Mouse (Mus musculus) liver, adult 2 months (tissue): ENCODE data around the gene Tfap4. TPM values are rescaled to one million over a fixed set of nuclear protein-coding genes. Genes with fewer than 3 reads are reported as not detected.

ENCODE experiments used
- DNase-seq: peaks from one replicate; pipeline ENCODE4 v3.0.0-alpha.2; 2011; ENCODE audit warnings: low read depth, low spot score; ENCODE audit errors: extremely low read depth
- H3K27ac ChIP-seq: fragments of 200-500 bp; replicated peaks from 2 replicates; pipeline ENCODE4 v1.5.1; 2012; ENCODE audit warnings: low read depth, mild to moderate bottlenecking, control low read depth, inconsistent platforms, low read length; ENCODE audit not compliant: insufficient read depth
- H3K27me3 ChIP-seq: fragments of 200-500 bp; 2 replicates; pipeline ENCODE4 v1.6.1; 2012; ENCODE audit warnings: mild to moderate bottlenecking, moderate library complexity, low read length, inconsistent platforms; ENCODE audit not compliant: control insufficient read depth, insufficient read depth
- H3K36me3 ChIP-seq: fragments of 200-500 bp; 2 replicates; pipeline ENCODE4 v1.6.1; 2012; ENCODE audit warnings: low read length, inconsistent platforms; ENCODE audit not compliant: control insufficient read depth, insufficient read depth
- H3K4me1 ChIP-seq: fragments of 200-500 bp; 2 replicates; pipeline ENCODE4 v1.6.1; 2011; ENCODE audit warnings: low read length; ENCODE audit not compliant: control insufficient read depth, insufficient read depth
- H3K4me3 ChIP-seq: fragments of 200-500 bp; 2 replicates; pipeline ENCODE4 v1.5.1; 2011; ENCODE audit warnings: low read depth, mild to moderate bottlenecking, control low read depth, low read length, moderate library complexity; ENCODE audit not compliant: insufficient read depth
- H3K79me2 ChIP-seq: fragments of 200-500 bp; 2 replicates; pipeline ENCODE4 v1.6.1; 2012; ENCODE audit warnings: inconsistent platforms, mild to moderate bottlenecking, low read length, moderate library complexity; ENCODE audit not compliant: control insufficient read depth, insufficient read depth
- H3K9ac ChIP-seq: fragments of 200-500 bp; 2 replicates; pipeline ENCODE4 v1.6.1; 2012; ENCODE audit warnings: low read depth, mild to moderate bottlenecking, control low read depth, inconsistent platforms, low read length
- CTCF ChIP-seq: fragments of 200-500 bp; IDR thresholded peaks from 2 replicates; pipeline ENCODE4 v1.5.1; 2011; ENCODE audit warnings: low read depth, low read length, control low read depth
- POLR2A ChIP-seq: fragments of 200-500 bp; IDR thresholded peaks from 2 replicates; pipeline ENCODE4 v1.6.1; 2011; ENCODE audit warnings: low read length, control low read depth; ENCODE audit not compliant: insufficient read depth; ENCODE audit errors: extremely low read depth
- WGBS: fragments of 180-500 bp; shearing (Covaris S2); methylation state at CpG from one replicate; pipeline ENCODE4 v1.1.7; 2018; 5-methylcytosine and 5-hydroxymethylcytosine counted together
- polyA plus RNA-seq: library from polyadenylated mRNA; depleted of rRNA; stranded (reverse); fragments of >200 nt; gene quantifications from 2 replicates; pipeline ENCODE4 v1.2.3, GENCODE M21; 2012; rRNA removed
- total RNA-seq: library from RNA; depleted of rRNA; stranded (reverse); fragments of >200 nt; gene quantifications from 2 replicates; pipeline ENCODE4 v1.2.3, GENCODE M21; 2014; rRNA removed

The Tfap4 gene
- total and polyA plus RNA-seq, 2 experiments: 2.5 to 3.2 TPM

- Histone ChIP-seq H3K36me3 (no peaks in the 10 kb centered on the region), H3K9ac (no peak overlapping the region), H3K4me3 (no peak overlapping the region), H3K79me2 (no peaks in the 10 kb centered on the region), H3K27ac (no peak overlapping the region), H3K27me3 (no peaks in the 10 kb centered on the region), H3K4me1 (no peaks in the 10 kb centered on the region)
- TF ChIP-seq CTCF (no peak), POLR2A (no peak)
- no peak for DNase-seq
- WGBS: 77% methylated on average over 8 of the region's 8 CpGs
Observed at GRCm38 (mm10) chr16:4500598-4501385, 58.9 kb downstream of the Tfap4 start.

GRCm38 (mm10) chr16:4497762-4498607, 61.7 kb downstream of the Tfap4 start:
- H3K4me3 ChIP-seq: no peak overlapping the region
- TF ChIP-seq CTCF (no peak), POLR2A (no peak)
- peaks cover 1% of the 10 kb centered on the region for H3K4me1 ChIP-seq
- H3K79me2 ChIP-seq: no peaks in the 10 kb centered on the region
- H3K36me3 ChIP-seq: no peaks in the 10 kb centered on the region
- WGBS: 80% methylated on average over 8 of the region's 8 CpGs
- H3K27me3 ChIP-seq: no peaks in the 10 kb centered on the region
- no peak overlapping the region for H3K9ac ChIP-seq
- no peak overlapping the region for H3K27ac ChIP-seq
- DNase-seq: no peak

- no peak overlapping the region for H3K4me3 ChIP-seq
- 90% methylated on average over 3 of the region's 3 CpGs for WGBS
- no peaks in the 10 kb centered on the region for H3K36me3 ChIP-seq
- no peak for TF ChIP-seq POLR2A
- no peak for TF ChIP-seq CTCF
- no peaks in the 10 kb centered on the region for H3K79me2 ChIP-seq
- no peak for DNase-seq
- H3K27me3 ChIP-seq: no peaks in the 10 kb centered on the region
- H3K4me1 ChIP-seq: peaks cover 2% of the 10 kb centered on the region
- no peak overlapping the region for H3K27ac ChIP-seq
- H3K9ac ChIP-seq: no peak overlapping the region
Observed at GRCm38 (mm10) chr16:4496470-4496869, 63.2 kb downstream of the Tfap4 start.

GRCm38 (mm10) chr16:4495861-4496260, 63.8 kb downstream of the Tfap4 start:
- Histone ChIP-seq H3K79me2 (no peaks in the 10 kb centered on the region), H3K4me3 (no peak overlapping the region), H3K9ac (no peak overlapping the region), H3K27ac (no peak overlapping the region), H3K27me3 (no peaks in the 10 kb centered on the region), H3K36me3 (no peaks in the 10 kb centered on the region), H3K4me1 (peaks cover 2% of the 10 kb centered on the region)
- WGBS: 86% methylated on average over 5 of the region's 5 CpGs
- TF ChIP-seq POLR2A (no peak), CTCF (no peak)
- DNase-seq: no peak

Other genes with a start within 250 kb of the Tfap4 start
- 23.0 and 24.5 TPM in 2 replicates for gene Adcy9, start 139.4 kb downstream of the Tfap4 start, total RNA-seq
- 10.0 and 15.0 TPM in 2 replicates for gene Adcy9, start 139.4 kb downstream of the Tfap4 start, polyA plus RNA-seq
- 2.1 and 2.7 TPM in 2 replicates for gene Srl, start 18.0 kb downstream of the Tfap4 start, total RNA-seq
- 0.50 and 0.66 TPM in 2 replicates for gene Srl, start 18.0 kb downstream of the Tfap4 start, polyA plus RNA-seq
- 0.47 and 0.55 TPM in 2 replicates for gene Glis2, start 34.9 kb upstream of the Tfap4 start, total RNA-seq
- gene Glis2, start 34.9 kb upstream of the Tfap4 start, polyA plus RNA-seq: 1.7 and 2.5 TPM in 2 replicates
- gene Pam16, start 65.1 kb upstream of the Tfap4 start, total RNA-seq: 36.8 and 41.7 TPM in 2 replicates
- gene Pam16, start 65.1 kb upstream of the Tfap4 start, polyA plus RNA-seq: 10.8 and 13.5 TPM in 2 replicates
- 4.0 and 5.1 TPM in 2 replicates for gene Vasn, start 80.1 kb upstream of the Tfap4 start, total RNA-seq
- gene Vasn, start 80.1 kb upstream of the Tfap4 start, polyA plus RNA-seq: 12.6 and 18.0 TPM in 2 replicates
- gene Dnaja3, start 80.1 kb upstream of the Tfap4 start, total RNA-seq: 76.3 and 81.0 TPM in 2 replicates
- 37.7 and 43.1 TPM in 2 replicates for gene Dnaja3, start 80.1 kb upstream of the Tfap4 start, polyA plus RNA-seq
- gene Coro7, start 119.9 kb upstream of the Tfap4 start, total RNA-seq: 6.1 and 8.5 TPM in 2 replicates
- gene Coro7, start 119.9 kb upstream of the Tfap4 start, polyA plus RNA-seq: 17.3 and 22.7 TPM in 2 replicates
- gene Nmral1, start 159.5 kb upstream of the Tfap4 start, total RNA-seq: 10.0 and 11.2 TPM in 2 replicates
- gene Nmral1, start 159.5 kb upstream of the Tfap4 start, polyA plus RNA-seq: 4.8 and 7.8 TPM in 2 replicates
- gene Hmox2, start 166.5 kb upstream of the Tfap4 start, total RNA-seq: 40.7 and 52.9 TPM in 2 replicates
- gene Hmox2, start 166.5 kb upstream of the Tfap4 start, polyA plus RNA-seq: 25.4 and 28.3 TPM in 2 replicates
- 46.2 and 47.4 TPM in 2 replicates for gene Cdip1, start 230.4 kb upstream of the Tfap4 start, total RNA-seq
- gene Cdip1, start 230.4 kb upstream of the Tfap4 start, polyA plus RNA-seq: 101 and 116 TPM in 2 replicates